Mouse (Mus musculus): ENCODE results near the gene Galnt15. TPM values are rescaled to one million over a fixed set of nuclear protein-coding genes. Genes with fewer than 3 reads are reported as not detected.

Galnt15 gene
- polyA plus RNA-seq, 1 experiment = 0.26 TPM

DNA sequence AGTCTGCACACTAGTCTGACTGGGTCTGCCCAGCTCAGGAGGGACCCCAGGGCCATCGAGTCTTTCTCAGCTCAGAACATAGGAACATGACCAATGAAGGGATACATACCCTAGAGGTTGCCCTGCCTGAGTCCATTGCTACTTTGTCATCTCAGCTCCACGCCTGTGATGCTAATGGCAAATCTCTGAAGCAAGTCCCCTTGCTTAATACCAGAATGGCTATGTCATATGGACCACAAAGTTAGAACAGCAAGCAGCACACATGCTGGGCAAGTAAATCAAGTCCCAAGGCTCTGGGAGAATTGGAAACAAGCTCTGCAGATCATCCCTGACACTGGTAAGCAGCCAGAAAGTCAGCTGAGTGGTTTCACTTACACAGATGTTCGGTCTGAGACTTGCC lies 70.2 kb downstream of the Galnt15 start:
- Histone ChIP-seq H3K4me1 (ENCODE audit: control insufficient read depth, insufficient read depth, low read length) (no peaks in the 10 kb centered on the region), H3K36me3 (ENCODE audit: control insufficient read depth, insufficient read depth, low read length) (peaks cover 2% of the 10 kb centered on the region), H3K4me3 (ENCODE audit: control insufficient read depth, low read depth, low read length) (no peak overlapping the region), H3K27me3 (ENCODE audit: control insufficient read depth, insufficient read depth, low read length) (no peaks in the 10 kb centered on the region), H3K27ac (ENCODE audit: control insufficient read depth, insufficient read depth, low read depth, low read length) (no peak overlapping the region)
- TF ChIP-seq CTCF (IDR thresholded peaks at IDR 0.05; ENCODE audit: control insufficient read depth, insufficient read depth, insufficient replicate concordance, low read depth, low read length) = no peak
- TF ChIP-seq POLR2A (IDR thresholded peaks at IDR 0.05; ENCODE audit: control insufficient read depth, low read depth, low read length) = no peak

DNA sequence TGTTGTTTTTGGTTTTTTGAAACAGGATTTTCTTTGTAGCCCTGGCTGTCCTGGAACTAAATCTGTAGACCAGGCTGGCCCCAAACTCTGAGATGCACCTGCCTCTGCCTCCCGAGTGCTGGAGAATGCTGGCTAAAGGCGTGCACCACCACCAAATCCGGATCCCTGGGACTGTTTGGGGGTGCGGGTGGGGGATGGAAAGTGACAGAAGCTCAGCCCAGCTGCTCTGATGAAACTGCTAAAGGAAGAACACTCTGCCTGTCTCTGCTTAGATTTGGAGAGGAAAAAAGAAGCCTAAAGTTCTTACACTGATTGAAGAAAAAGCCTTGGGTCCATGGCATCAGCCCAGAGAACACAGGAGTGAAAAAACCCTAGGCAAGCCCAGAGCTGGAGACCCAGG lies 74.8 kb downstream of the Galnt15 start:
- no peak overlapping the region for H3K4me3 ChIP-seq (ENCODE audit: control insufficient read depth, low read depth, low read length)
- H3K27me3 ChIP-seq (ENCODE audit: control insufficient read depth, insufficient read depth, low read length) = no peaks in the 10 kb centered on the region
- no peak for TF ChIP-seq POLR2A (IDR thresholded peaks at IDR 0.05; ENCODE audit: control insufficient read depth, low read depth, low read length)
- TF ChIP-seq CTCF (IDR thresholded peaks at IDR 0.05; ENCODE audit: control insufficient read depth, insufficient read depth, insufficient replicate concordance, low read depth, low read length) = no peak
- H3K4me1 ChIP-seq (ENCODE audit: control insufficient read depth, insufficient read depth, low read length) = no peaks in the 10 kb centered on the region
- peaks cover 1% of the 10 kb centered on the region for H3K36me3 ChIP-seq (ENCODE audit: control insufficient read depth, insufficient read depth, low read length)
- H3K27ac ChIP-seq (ENCODE audit: control insufficient read depth, insufficient read depth, low read depth, low read length) = no peak overlapping the region

DNA sequence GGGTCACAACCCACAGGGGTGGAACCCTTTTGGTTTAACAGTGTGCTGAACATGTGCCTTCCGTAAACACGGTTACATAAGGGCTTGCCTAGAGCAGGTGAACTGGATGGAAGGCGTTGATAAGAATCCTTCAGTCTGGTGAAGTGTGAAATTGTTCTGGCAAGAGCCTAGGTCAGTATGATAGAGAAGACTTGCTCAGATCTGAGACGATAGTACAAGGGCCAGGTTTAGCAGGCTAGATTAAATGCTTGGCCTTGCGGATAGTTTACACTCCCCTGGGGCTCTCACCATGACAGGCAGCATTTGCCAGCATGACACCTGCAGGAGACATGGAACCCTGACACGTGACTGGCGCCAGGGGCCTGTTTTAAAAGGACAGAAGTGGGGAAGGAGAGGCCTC lies 76.9 kb downstream of the Galnt15 start:
- no peak overlapping the region for H3K27ac ChIP-seq (ENCODE audit: control insufficient read depth, insufficient read depth, low read depth, low read length)
- H3K27me3 ChIP-seq (ENCODE audit: control insufficient read depth, insufficient read depth, low read length) = no peaks in the 10 kb centered on the region

DNA sequence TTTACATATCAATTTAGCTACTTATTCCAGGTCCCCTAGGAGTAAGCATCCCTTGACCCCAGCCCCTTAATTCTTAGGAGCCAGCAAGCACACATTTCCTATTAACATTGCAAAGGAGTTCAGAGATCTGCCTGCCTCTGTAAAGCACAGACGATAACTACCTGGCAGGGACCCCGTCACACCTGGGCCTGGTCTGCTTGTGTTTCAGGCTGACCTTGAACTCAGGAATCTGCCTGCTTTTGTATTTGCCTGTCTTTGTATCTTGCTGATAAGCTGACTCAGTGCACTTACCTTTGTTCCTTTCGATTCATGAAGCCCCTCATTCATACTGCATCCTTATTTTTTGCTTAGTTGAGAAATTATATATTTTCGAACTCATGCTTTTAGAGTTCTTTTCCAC lies 78.1 kb downstream of the Galnt15 start:
- no peaks in the 10 kb centered on the region for H3K27me3 ChIP-seq (ENCODE audit: control insufficient read depth, insufficient read depth, low read length)
- H3K27ac ChIP-seq (ENCODE audit: control insufficient read depth, insufficient read depth, low read depth, low read length) = no peak overlapping the region
- no peaks in the 10 kb centered on the region for H3K4me1 ChIP-seq (ENCODE audit: control insufficient read depth, insufficient read depth, low read length)
- no peak overlapping the region for H3K4me3 ChIP-seq (ENCODE audit: control insufficient read depth, low read depth, low read length)
- H3K36me3 ChIP-seq (ENCODE audit: control insufficient read depth, insufficient read depth, low read length) = peaks cover 1% of the 10 kb centered on the region; the same call in 1 of the 2 replicates
- no peak for TF ChIP-seq POLR2A (IDR thresholded peaks at IDR 0.05; ENCODE audit: control insufficient read depth, low read depth, low read length)
- no peak for TF ChIP-seq CTCF (IDR thresholded peaks at IDR 0.05; ENCODE audit: control insufficient read depth, insufficient read depth, insufficient replicate concordance, low read depth, low read length)

More for the DNA sequence above, 76.9 kb downstream of the Galnt15 start:
- H3K4me3 ChIP-seq (ENCODE audit: control insufficient read depth, low read depth, low read length) = no peak overlapping the region
- H3K4me1 ChIP-seq (ENCODE audit: control insufficient read depth, insufficient read depth, low read length) = no peaks in the 10 kb centered on the region
- TF ChIP-seq CTCF (IDR thresholded peaks at IDR 0.05; ENCODE audit: control insufficient read depth, insufficient read depth, insufficient replicate concordance, low read depth, low read length) (no peak), POLR2A (IDR thresholded peaks at IDR 0.05; ENCODE audit: control insufficient read depth, low read depth, low read length) (no peak)
- peaks cover 1% of the 10 kb centered on the region; the same call in 1 of the 2 replicates for H3K36me3 ChIP-seq (ENCODE audit: control insufficient read depth, insufficient read depth, low read length)

Other genes starting within 250 kb of the Galnt15 start
- gene Ankrd28, start 198.3 kb upstream of the Galnt15 start, polyA plus RNA-seq (2012; rRNA removed) = 20.9 and 25.7 TPM in 2 replicates
- gene Oxnad1, start 56.4 kb downstream of the Galnt15 start, polyA plus RNA-seq (2012; rRNA removed) = 23.9 and 24.0 TPM in 2 replicates
- 149 and 193 TPM in 2 replicates for gene Dph3, start 56.7 kb downstream of the Galnt15 start, polyA plus RNA-seq (2012; rRNA removed)
- gene Msmb, start 113.0 kb downstream of the Galnt15 start, polyA plus RNA-seq (2012; rRNA removed) = not detected in 2 replicates
- 89.1 and 103 TPM in 2 replicates for gene Ncoa4, start 130.9 kb downstream of the Galnt15 start, polyA plus RNA-seq (2012; rRNA removed)
- gene Timm23, start 172.9 kb downstream of the Galnt15 start, polyA plus RNA-seq (2012; rRNA removed) = 146 and 154 TPM in 2 replicates
- gene Parg, start 173.0 kb downstream of the Galnt15 start, polyA plus RNA-seq (2012; rRNA removed) = 6.5 and 7.6 TPM in 2 replicates

Measured in testis, adult 2 months (tissue).